Mouse (Mus musculus): ENCODE measurements around the gene Pi4k2a.

GRCm38 (mm10) chr19:42167489-42167888 is 77.2 kb downstream of the Pi4k2a start:
- TF ChIP-seq POLR2A (IDR thresholded peaks at IDR 0.05; ENCODE audit: borderline replicate concordance, extremely low read depth, low read depth, low read length) (no peak), CTCF (IDR thresholded peaks at IDR 0.05; ENCODE audit: insufficient read depth, low read length) (no peak)

Data from lung, adult 2 months (tissue).